10 mouse cellular contexts compared by ENCODE assay signal in the genomic region with DNA sequence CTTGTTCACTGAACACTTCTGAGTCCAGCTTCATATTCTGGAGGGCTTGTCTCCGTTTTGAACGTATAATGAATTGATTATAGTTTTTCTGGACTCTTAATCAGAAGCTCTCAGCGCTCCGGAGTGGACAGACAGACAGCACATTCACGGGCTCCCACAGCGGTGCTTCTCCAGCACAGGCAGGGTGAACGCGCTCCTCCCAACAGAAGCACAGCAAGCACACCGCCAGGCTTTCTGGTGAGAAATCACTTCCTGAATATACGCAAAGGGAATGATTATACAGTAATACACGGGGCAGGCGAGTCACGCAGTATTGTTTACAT.
DNase-seq lines count a peak whose midpoint lies in the region; ATAC-seq lines count a peak whose summit lies in the region.
"Had no signal": no experiment of that assay in that cellular context is flagged by ENCODE, and none has a peak within 500 bp of the region (broad histone marks: within the 10 kb centered on the region; RNA-seq: fewer than 3 reads in every experiment).

No protein-coding gene starts in this region.

- peak overlapping the region; percentile 23 for H3K4me2 ChIP-seq in intestine, embryonic 14.5 days (ENCODE audit: low read length)
- no peak overlapping the region for H3K4me2 ChIP-seq in intestine, embryonic 15.5 days (replicated peaks)
- peak overlapping the region; percentile 35 for H3K4me2 ChIP-seq in midbrain, embryonic 13.5 days (replicated peaks)

- ATAC-seq in intestine, embryonic 14.5 days (replicated peaks; ENCODE audit: low FRiP score, low TSS enrichment, low read depth), result no peak
- ATAC-seq in intestine, embryonic 15.5 days, result no peak
- ATAC-seq in midbrain, embryonic 13.5 days, result peak; percentile 71

- no peak overlapping the region for H3K9ac ChIP-seq in intestine, embryonic 14.5 days (ENCODE audit: low read length)
- H3K9ac ChIP-seq in intestine, embryonic 15.5 days, result no peak overlapping the region
- no peak overlapping the region for H3K9ac ChIP-seq in midbrain, embryonic 13.5 days (replicated peaks)

- H3K27me3 ChIP-seq in intestine, embryonic 14.5 days (replicated peaks; ENCODE audit: control insufficient read depth, insufficient read depth, low read length), result no peaks in the 10 kb centered on the region
- H3K27me3 ChIP-seq in intestine, embryonic 15.5 days (replicated peaks), result no peaks in the 10 kb centered on the region
- H3K27me3 ChIP-seq in midbrain, embryonic 13.5 days, result peaks cover 4% of the 10 kb centered on the region; the same call in 1 of the 2 replicates

- H3K27ac ChIP-seq in intestine, embryonic 14.5 days (ENCODE audit: low read depth), result no peak overlapping the region
- H3K27ac ChIP-seq in intestine, embryonic 15.5 days, result no peak overlapping the region
- peak overlapping the region; percentile 65 for H3K27ac ChIP-seq in midbrain, embryonic 13.5 days

- 33% methylated on average over 13 of the region's 13 CpGs for WGBS in intestine, embryonic 14.5 days
- 40% methylated on average over 13 of the region's 13 CpGs for WGBS in intestine, embryonic 15.5 days
- 22% methylated on average over 13 of the region's 13 CpGs for WGBS in midbrain, embryonic 13.5 days

- no peaks in the 10 kb centered on the region; the same call in 1 of the 2 replicates for H3K4me1 ChIP-seq in intestine, embryonic 14.5 days (replicated peaks; ENCODE audit: control insufficient read depth, insufficient read depth, low read length)
- H3K4me1 ChIP-seq in intestine, embryonic 15.5 days (replicated peaks), result no peaks in the 10 kb centered on the region
- peaks cover 30% of the 10 kb centered on the region for H3K4me1 ChIP-seq in midbrain, embryonic 13.5 days (replicated peaks)

- no peaks in the 10 kb centered on the region for H3K9me3 ChIP-seq in intestine, embryonic 14.5 days (ENCODE audit: control insufficient read depth, low read length)
- H3K9me3 ChIP-seq in intestine, embryonic 15.5 days, result no peaks in the 10 kb centered on the region
- no peaks in the 10 kb centered on the region for H3K9me3 ChIP-seq in midbrain, embryonic 13.5 days

- H3K36me3 ChIP-seq in intestine, embryonic 14.5 days (ENCODE audit: control insufficient read depth, insufficient read depth, low read length), result no peaks in the 10 kb centered on the region
- no peaks in the 10 kb centered on the region for H3K36me3 ChIP-seq in intestine, embryonic 15.5 days
- H3K36me3 ChIP-seq in midbrain, embryonic 13.5 days, result no peaks in the 10 kb centered on the region

- DNase-seq in intestine, embryonic 14.5 days (ENCODE audit: low spot score), result no peak
- DNase-seq in thymus, postnatal 4 days, result peak; percentile 31
- DNase-seq in thymus, postnatal 25 days, result no peak
- no peak for DNase-seq in spleen, postnatal 10 days (ENCODE audit: low spot score in 2 of 2)
- DNase-seq in Muller cell, postnatal 12 days (ENCODE audit: inconsistent ontology term), result no peak
- no peak for DNase-seq in thymus, postnatal 36 days
- DNase-seq: B cell, adult 2 months; kidney, postnatal 14 days had no signal

- H3K4me3 ChIP-seq in intestine, embryonic 14.5 days (ENCODE audit: low read depth, low read length), result no peak overlapping the region
- no peak overlapping the region for H3K4me3 ChIP-seq in intestine, embryonic 15.5 days (replicated peaks)
- H3K4me3 ChIP-seq in midbrain, embryonic 13.5 days (replicated peaks), result no peak overlapping the region
